Mouse (Mus musculus): ENCODE results near the gene Zbtb34. TPM values are rescaled to one million over a fixed set of nuclear protein-coding genes. Genes with fewer than 3 reads are reported as not detected.

Gene Zbtb34
- polyA plus RNA-seq, 1 experiment from 2014 or later = 9.2 TPM

- H3K4me1 ChIP-seq (ENCODE audit: control insufficient read depth, insufficient read depth, low read length) = peaks cover 10% of the 10 kb centered on the region
- no peaks in the 10 kb centered on the region for H3K9me3 ChIP-seq (ENCODE audit: control insufficient read depth, low read length)
- no peak for DNase-seq (ENCODE audit: low spot score)
- H3K4me3 ChIP-seq (ENCODE audit: low read depth, low read length) = peak overlapping the region; percentile 87
- no peaks in the 10 kb centered on the region for H3K27me3 ChIP-seq (ENCODE audit: control insufficient read depth, insufficient read depth, low read length)
- H3K9ac ChIP-seq (ENCODE audit: low read length) = peak overlapping the region; percentile 90
- H3K27ac ChIP-seq (ENCODE audit: low read depth, low read length) = no peak overlapping the region
- 15% methylated on average over 13 of the region's 13 CpGs for WGBS
- H3K36me3 ChIP-seq (ENCODE audit: control insufficient read depth, insufficient read depth, low read length) = 0 out of 2 replicates have a peak, but pooled peaks cover 2% of the 10 kb centered on the region
- no peak for ATAC-seq (ENCODE audit: insufficient read depth, low FRiP score, low TSS enrichment)
- H3K4me2 ChIP-seq (ENCODE audit: low read depth) = peak overlapping the region; percentile 89
These were observed 898 bp downstream of the Zbtb34 start for GRCm38 (mm10) chr2:33430081-33430770.

GRCm38 (mm10) chr2:33429339-33429738, 1.8 kb downstream of the Zbtb34 start:
- H3K36me3 ChIP-seq (ENCODE audit: control insufficient read depth, insufficient read depth, low read length) = 0 out of 2 replicates have a peak, but pooled peaks cover 2% of the 10 kb centered on the region
- H3K27ac ChIP-seq (ENCODE audit: low read depth, low read length) = no peak overlapping the region
- H3K27me3 ChIP-seq (ENCODE audit: control insufficient read depth, insufficient read depth, low read length) = no peaks in the 10 kb centered on the region
- no peak overlapping the region for H3K4me3 ChIP-seq (ENCODE audit: low read depth, low read length)
- DNase-seq (ENCODE audit: low spot score) (no peak), ATAC-seq (ENCODE audit: insufficient read depth, low FRiP score, low TSS enrichment) (no peak)
- H3K9ac ChIP-seq (ENCODE audit: low read length) = peak overlapping the region; percentile 22
- peak overlapping the region; percentile 14; the same call in 1 of the 2 replicates for H3K4me2 ChIP-seq (ENCODE audit: low read depth)
- H3K9me3 ChIP-seq (ENCODE audit: control insufficient read depth, low read length) = no peaks in the 10 kb centered on the region
- H3K4me1 ChIP-seq (ENCODE audit: control insufficient read depth, insufficient read depth, low read length) = peaks cover 10% of the 10 kb centered on the region
- 47% methylated on average over 6 of the region's 6 CpGs for whole genome bisulfite sequencing

- no peak for ATAC-seq (ENCODE audit: insufficient read depth, low FRiP score, low TSS enrichment)
- Histone ChIP-seq H3K4me3 (ENCODE audit: low read depth, low read length) (no peak overlapping the region), H3K27me3 (ENCODE audit: control insufficient read depth, insufficient read depth, low read length) (no peaks in the 10 kb centered on the region), H3K9ac (ENCODE audit: low read length) (no peak overlapping the region), H3K4me1 (ENCODE audit: control insufficient read depth, insufficient read depth, low read length) (peaks cover 10% of the 10 kb centered on the region), H3K4me2 (ENCODE audit: low read depth) (no peak overlapping the region), H3K27ac (ENCODE audit: low read depth, low read length) (no peak overlapping the region), H3K9me3 (ENCODE audit: control insufficient read depth, low read length) (no peaks in the 10 kb centered on the region), H3K36me3 (ENCODE audit: control insufficient read depth, insufficient read depth, low read length) (peaks cover 3% of the 10 kb centered on the region; the same call in 1 of the 2 replicates)
- WGBS = 67% methylated on average over 10 of the region's 10 CpGs
- DNase-seq (ENCODE audit: low spot score) = no peak
These were observed 4.3 kb downstream of the Zbtb34 start for GRCm38 (mm10) chr2:33426640-33427398.

GRCm38 (mm10) chr2:33417454-33417853, 13.7 kb downstream of the Zbtb34 start:
- ATAC-seq (ENCODE audit: insufficient read depth, low FRiP score, low TSS enrichment) = no peak
- 79% methylated on average over 4 of the region's 4 CpGs for WGBS

GRCm38 (mm10) chr2:33414019-33414418, 17.1 kb downstream of the Zbtb34 start:
- 93% methylated on average over 13 of the region's 13 CpGs for WGBS
- H3K9me3 ChIP-seq (ENCODE audit: control insufficient read depth, low read length) = no peaks in the 10 kb centered on the region
- no peak overlapping the region for H3K27ac ChIP-seq (ENCODE audit: low read depth, low read length)
- ATAC-seq (ENCODE audit: insufficient read depth, low FRiP score, low TSS enrichment) (no peak), DNase-seq (ENCODE audit: low spot score) (no peak)
- no peak overlapping the region for H3K4me2 ChIP-seq (ENCODE audit: low read depth)
- H3K36me3 ChIP-seq (ENCODE audit: control insufficient read depth, insufficient read depth, low read length) = peaks cover 7% of the 10 kb centered on the region; the same call in 1 of the 2 replicates
- no peaks in the 10 kb centered on the region for H3K4me1 ChIP-seq (ENCODE audit: control insufficient read depth, insufficient read depth, low read length)
- no peak overlapping the region for H3K9ac ChIP-seq (ENCODE audit: low read length)
- no peak overlapping the region for H3K4me3 ChIP-seq (ENCODE audit: low read depth, low read length)
- H3K27me3 ChIP-seq (ENCODE audit: control insufficient read depth, insufficient read depth, low read length) = no peaks in the 10 kb centered on the region

More at GRCm38 (mm10) chr2:33417454-33417853, 13.7 kb downstream of the Zbtb34 start:
- Histone ChIP-seq H3K4me1 (ENCODE audit: control insufficient read depth, insufficient read depth, low read length) (no peaks in the 10 kb centered on the region), H3K27me3 (ENCODE audit: control insufficient read depth, insufficient read depth, low read length) (no peaks in the 10 kb centered on the region), H3K27ac (ENCODE audit: low read depth, low read length) (no peak overlapping the region), H3K9me3 (ENCODE audit: control insufficient read depth, low read length) (no peaks in the 10 kb centered on the region), H3K9ac (ENCODE audit: low read length) (no peak overlapping the region), H3K4me3 (ENCODE audit: low read depth, low read length) (no peak overlapping the region), H3K4me2 (ENCODE audit: low read depth) (no peak overlapping the region), H3K36me3 (ENCODE audit: control insufficient read depth, insufficient read depth, low read length) (peaks cover 5% of the 10 kb centered on the region)
- no peak for DNase-seq (ENCODE audit: low spot score)

GRCm38 (mm10) chr2:33412111-33412510, 19.0 kb downstream of the Zbtb34 start:
- 93% methylated on average over 14 of the region's 14 CpGs for whole genome bisulfite sequencing
- H3K4me3 ChIP-seq (ENCODE audit: low read depth, low read length) = no peak overlapping the region
- H3K27ac ChIP-seq (ENCODE audit: low read depth, low read length) = no peak overlapping the region
- H3K4me1 ChIP-seq (ENCODE audit: control insufficient read depth, insufficient read depth, low read length) = no peaks in the 10 kb centered on the region
- H3K36me3 ChIP-seq (ENCODE audit: control insufficient read depth, insufficient read depth, low read length) = peaks cover 7% of the 10 kb centered on the region; the same call in 1 of the 2 replicates
- no peak overlapping the region for H3K4me2 ChIP-seq (ENCODE audit: low read depth)
- no peak for DNase-seq (ENCODE audit: low spot score)
- no peak overlapping the region for H3K9ac ChIP-seq (ENCODE audit: low read length)
- ATAC-seq (ENCODE audit: insufficient read depth, low FRiP score, low TSS enrichment) = no peak
- no peaks in the 10 kb centered on the region for H3K9me3 ChIP-seq (ENCODE audit: control insufficient read depth, low read length)
- H3K27me3 ChIP-seq (ENCODE audit: control insufficient read depth, insufficient read depth, low read length) = no peaks in the 10 kb centered on the region

- 84% methylated on average over 4 of the region's 4 CpGs for WGBS
- Histone ChIP-seq H3K4me2 (ENCODE audit: low read depth) (no peak overlapping the region), H3K36me3 (ENCODE audit: control insufficient read depth, insufficient read depth, low read length) (no peaks in the 10 kb centered on the region), H3K4me3 (ENCODE audit: low read depth, low read length) (no peak overlapping the region), H3K4me1 (ENCODE audit: control insufficient read depth, insufficient read depth, low read length) (no peaks in the 10 kb centered on the region), H3K9me3 (ENCODE audit: control insufficient read depth, low read length) (no peaks in the 10 kb centered on the region), H3K27ac (ENCODE audit: low read depth, low read length) (no peak overlapping the region), H3K27me3 (ENCODE audit: control insufficient read depth, insufficient read depth, low read length) (no peaks in the 10 kb centered on the region), H3K9ac (ENCODE audit: low read length) (no peak overlapping the region)
- ATAC-seq (ENCODE audit: insufficient read depth, low FRiP score, low TSS enrichment) (no peak), DNase-seq (ENCODE audit: low spot score) (no peak)
These were observed 27.6 kb downstream of the Zbtb34 start for GRCm38 (mm10) chr2:33403511-33404003.

- no peaks in the 10 kb centered on the region for H3K27me3 ChIP-seq (ENCODE audit: control insufficient read depth, insufficient read depth, low read length)
- no peak for DNase-seq (ENCODE audit: low spot score)
- no peaks in the 10 kb centered on the region for H3K4me1 ChIP-seq (ENCODE audit: control insufficient read depth, insufficient read depth, low read length)
- H3K36me3 ChIP-seq (ENCODE audit: control insufficient read depth, insufficient read depth, low read length) = no peaks in the 10 kb centered on the region
- H3K27ac ChIP-seq (ENCODE audit: low read depth, low read length) = no peak overlapping the region
- H3K4me2 ChIP-seq (ENCODE audit: low read depth) = no peak overlapping the region
- no peak overlapping the region for H3K4me3 ChIP-seq (ENCODE audit: low read depth, low read length)
- WGBS = 61% methylated on average over 5 of the region's 5 CpGs
- no peak overlapping the region for H3K9ac ChIP-seq (ENCODE audit: low read length)
- no peak for ATAC-seq (ENCODE audit: insufficient read depth, low FRiP score, low TSS enrichment)
- no peaks in the 10 kb centered on the region for H3K9me3 ChIP-seq (ENCODE audit: control insufficient read depth, low read length)
These were observed 28.5 kb downstream of the Zbtb34 start for GRCm38 (mm10) chr2:33402638-33403037.
